Mouse (Mus musculus) cerebellum, adult 11 months (tissue): Measurements from ENCODE around the gene L3mbtl2.
"Not testable (repeated sequence)": the region's sequence is repeated elsewhere in the genome, so short reads cannot be mapped to it uniquely, and the experiment has no call there.

Source experiments
- DNase-seq: peaks from one replicate; pipeline ENCODE4 v3.0.0; 2022

Gene L3mbtl2

DNA sequence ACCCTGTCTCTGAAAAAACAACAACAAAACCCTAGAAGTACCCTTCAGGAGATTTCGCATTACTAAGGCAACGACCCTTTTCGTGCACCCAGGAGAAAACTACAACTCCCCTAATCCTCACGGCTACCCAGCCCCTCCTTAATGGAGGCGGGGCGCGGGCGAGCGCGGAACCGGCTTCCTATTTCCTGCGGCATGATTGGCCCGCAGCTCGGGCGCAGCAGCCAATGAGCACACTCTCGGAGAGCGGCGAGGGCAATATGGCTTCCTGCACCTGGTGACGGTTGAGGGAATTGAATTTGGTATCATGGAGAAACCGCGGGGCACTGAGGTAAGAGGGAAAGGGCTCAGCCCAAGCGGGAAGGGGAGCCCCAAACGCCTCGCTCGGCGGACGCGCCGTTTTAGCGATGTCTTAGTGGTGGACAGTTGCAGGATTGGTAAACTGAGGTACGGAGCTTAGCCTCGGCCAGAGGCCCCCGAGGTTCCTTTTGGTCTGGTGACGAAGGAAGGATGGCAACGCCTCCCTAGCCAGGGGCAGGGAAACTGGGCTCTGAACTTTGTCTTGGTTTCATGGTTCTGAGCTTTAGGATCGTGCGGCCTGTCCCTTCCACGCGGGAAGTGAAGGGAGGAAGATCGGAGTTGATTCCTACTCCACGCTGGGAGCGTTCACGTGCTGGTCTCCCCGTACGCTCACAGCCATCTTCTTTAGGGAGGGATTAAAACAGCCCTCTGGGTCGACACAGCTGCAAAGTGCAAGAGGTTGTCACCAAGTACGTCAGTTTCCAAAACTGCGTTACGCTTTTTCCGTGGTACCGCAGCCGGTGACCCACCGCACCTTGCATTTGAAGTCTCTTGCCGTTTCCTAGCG, at the start of gene L3mbtl2:
TSS of gene L3mbtl2 (plus strand) at position 193 of the 865 bp plus-strand sequence.
- peak; percentile 88 for DNase-seq

DNA sequence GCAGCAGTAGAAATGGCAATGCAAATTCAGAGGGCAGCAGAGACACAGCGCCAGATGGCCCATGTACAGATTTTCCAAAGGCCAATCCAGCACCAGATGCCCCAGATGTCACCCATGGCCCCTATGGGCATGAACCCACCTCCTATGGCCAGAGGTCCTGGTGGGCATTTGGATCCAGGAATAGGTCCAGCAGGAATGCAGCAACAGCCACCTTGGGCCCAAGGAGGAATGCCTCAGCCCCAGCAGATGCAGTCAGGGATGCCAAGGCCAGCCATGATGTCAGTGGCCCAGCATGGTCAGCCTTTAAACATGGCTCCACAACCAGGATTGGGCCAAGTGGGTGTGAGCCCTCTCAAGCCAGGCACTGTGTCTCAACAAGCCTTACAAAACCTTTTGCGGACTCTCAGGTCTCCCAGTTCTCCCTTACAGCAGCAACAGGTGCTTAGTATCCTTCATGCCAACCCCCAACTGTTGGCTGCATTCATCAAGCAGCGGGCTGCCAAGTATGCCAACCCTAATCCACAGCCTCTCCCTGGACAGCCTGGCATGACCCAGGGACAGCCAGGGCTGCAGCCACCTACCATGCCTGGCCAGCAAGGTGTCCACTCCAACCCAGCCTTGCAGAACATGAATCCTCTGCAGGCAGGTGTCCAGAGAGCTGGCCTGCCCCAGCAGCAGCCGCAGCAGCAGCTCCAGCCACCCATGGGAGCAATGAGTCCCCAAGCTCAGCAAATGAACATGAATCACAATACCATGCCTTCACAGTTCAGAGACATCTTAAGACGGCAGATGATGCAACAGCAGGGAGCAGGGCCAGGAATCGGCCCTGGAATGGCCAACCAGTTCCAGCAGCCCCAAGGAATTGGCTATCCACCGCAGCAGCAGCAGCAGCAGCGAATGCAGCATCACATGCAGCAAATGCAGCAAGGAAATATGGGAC, 13.9 kb upstream of the L3mbtl2 start:
- DNase-seq: peak; percentile 55

DNA sequence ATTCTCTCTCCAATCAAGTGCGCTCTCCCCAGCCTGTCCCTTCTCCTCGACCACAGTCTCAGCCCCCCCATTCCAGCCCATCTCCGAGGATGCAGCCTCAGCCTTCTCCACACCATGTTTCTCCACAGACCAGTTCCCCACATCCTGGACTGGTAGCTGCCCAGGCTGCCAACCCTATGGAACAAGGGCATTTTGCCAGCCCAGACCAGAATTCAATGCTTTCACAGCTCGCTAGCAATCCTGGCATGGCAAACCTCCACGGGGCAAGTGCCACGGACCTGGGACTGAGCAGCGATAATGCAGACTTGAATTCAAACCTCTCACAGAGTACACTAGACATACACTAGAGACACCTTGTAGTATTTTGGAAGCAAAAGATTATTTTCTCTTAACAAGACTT, 13.1 kb upstream of the L3mbtl2 start:
- peak; percentile 72 for DNase-seq

DNA sequence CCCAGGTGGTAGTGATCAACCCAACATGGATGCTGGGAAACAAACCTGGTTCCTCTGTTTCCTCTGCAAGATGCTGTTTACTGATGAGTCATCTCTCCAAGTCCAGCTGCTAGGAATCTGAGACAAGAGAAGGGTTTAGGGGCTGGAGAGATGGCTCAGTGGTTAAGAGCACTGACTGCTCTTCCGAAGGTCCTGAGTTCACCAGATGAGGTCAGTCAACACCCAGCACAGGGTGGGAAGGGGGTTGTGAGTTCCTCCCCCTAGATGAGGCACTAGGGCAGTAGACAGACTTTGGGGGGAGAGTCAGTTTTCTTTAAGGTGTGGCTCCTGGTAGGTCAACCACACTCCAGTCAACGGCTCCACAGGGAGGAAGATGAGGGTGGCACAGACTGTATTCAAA, 2.0 kb upstream of the L3mbtl2 start:
- DNase-seq: no peak

DNA sequence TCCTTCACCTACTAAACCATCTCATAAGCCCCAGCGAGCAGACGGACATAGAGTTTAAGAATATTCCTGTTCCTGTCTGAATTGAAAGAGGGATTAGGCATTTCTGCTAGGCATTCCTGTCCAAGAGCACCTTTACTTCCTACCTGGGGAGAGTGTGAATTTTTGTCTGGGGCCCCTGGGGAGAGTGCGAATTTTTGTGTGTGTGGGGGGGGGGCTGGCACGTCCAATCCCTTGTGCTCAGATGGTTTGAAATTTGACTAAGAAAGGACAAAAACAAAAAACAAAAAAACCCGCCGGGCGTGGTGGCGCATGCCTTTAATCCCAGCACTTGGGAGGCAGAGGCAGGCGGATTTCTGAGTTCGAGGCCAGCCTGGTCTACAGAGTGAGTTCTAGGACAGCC, 408 bp upstream of the L3mbtl2 start:
- no peak for DNase-seq

DNA sequence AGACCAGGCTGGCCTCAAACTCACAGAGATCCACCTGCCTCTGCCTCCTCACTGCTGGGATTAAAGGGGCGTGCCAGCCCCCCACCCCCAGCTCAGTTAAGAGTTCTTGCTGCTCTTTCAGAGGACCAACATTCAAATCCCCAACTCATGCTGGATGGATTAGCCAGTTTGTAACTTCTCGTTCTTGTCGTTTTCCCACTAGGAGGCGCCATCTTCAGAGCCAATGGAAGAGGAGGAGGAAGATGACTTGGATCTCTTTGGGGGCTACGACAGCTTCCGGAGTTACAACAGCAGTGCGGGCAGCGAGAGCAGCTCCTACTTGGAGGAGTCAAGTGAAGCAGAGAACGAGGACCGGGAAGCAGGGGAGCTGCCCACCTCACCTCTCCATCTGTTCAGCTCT, 3.3 kb downstream of the L3mbtl2 start:
- DNase-seq: no peak

DNA sequence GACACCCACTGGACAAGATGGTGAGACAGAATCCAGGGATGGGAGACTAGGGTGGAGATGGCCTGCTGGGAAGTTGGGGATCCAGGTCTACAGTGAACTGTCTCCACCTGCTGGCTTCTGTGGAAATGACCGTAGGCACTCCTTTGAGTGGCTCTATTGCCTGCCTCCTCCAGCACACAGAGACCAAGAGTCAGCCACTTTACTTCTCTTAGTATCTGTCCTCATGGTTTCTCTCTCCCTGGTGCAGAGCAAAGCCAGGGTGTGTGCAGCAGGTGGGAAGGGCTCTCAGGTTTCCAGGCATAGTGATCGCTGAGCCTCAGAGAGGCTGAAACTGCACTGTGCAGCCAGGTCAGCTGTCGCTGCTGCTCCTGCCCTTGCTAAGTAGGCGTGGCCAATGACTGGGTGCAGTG, 6.5 kb downstream of the L3mbtl2 start:
- DNase-seq: peak; percentile 20

DNA sequence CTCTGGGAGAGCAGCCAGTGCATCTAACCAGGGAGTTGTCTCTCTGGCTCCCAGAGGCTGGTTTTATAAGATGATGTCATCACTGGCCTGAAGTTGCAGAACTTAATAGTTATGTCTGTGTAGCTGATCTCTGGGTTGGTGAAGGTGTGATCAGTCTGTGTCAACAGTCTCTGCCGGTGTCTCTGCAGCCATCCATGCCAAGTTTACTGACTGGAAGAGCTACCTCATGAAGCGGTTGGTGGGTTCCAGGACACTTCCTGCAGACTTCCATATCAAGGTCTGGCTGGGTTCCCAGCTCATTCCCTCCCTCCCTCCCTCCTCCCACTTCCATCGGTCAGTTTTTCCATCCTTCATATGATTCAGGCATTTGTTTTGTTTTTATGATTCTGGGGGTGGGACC, 12.9 kb downstream of the L3mbtl2 start:
- DNase-seq: no peak

DNA sequence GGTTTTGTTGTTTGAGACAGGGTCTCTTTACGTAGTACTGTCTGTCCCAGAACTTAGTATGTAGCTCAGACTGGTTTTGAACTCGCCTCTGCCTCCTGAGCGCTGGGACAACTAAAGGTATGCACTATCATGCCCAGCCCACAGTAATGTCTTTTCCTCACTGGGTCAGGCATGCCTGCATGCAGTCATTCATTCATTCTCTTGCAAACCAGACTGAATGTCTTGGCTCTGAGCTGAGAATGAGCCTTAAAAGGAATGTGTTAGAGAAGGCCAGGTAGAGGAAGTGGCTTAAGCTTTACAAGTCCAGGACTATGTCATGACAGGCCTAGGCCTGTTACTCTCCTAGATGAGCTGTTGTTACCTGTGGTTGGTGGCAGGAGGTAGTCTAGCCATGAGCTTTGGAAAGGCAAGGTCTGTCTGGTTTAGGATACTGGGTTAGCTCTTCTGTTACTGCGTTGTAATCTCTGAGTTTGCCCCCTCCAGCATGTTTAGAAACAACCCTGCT, 16.7 kb downstream of the L3mbtl2 start:
- DNase-seq: no peak

DNA sequence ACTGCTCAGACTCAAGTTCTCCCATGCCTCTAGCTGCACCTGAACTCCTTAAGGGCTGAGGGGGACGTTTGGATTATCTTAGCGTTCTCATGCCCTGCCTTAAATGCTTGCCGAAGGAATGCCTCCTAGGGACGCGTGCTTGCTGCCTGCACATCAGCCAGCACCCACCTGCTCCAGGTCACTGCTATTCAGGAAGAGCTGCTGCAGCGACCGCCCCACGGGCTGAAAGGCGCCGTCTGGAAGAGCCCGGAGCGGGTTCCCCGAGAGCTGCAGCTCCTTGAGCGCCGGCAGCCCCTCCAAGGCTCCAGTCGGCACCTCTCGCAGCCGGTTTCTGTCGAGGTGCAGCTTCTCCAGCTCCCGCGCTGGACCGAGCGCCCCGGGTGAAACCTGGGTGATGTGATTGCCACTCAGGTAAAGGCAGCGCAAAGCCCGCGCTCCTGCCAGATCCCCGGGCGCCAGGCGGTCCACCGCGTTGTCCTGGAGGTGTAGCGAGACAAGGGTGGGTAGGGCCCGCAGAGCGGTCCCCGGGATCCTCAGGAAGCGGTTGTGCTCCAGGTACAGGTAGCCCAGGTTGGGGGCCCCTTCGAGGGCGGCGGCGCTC, 29.8 kb downstream of the L3mbtl2 start:
- DNase-seq: peak; percentile 23

DNA sequence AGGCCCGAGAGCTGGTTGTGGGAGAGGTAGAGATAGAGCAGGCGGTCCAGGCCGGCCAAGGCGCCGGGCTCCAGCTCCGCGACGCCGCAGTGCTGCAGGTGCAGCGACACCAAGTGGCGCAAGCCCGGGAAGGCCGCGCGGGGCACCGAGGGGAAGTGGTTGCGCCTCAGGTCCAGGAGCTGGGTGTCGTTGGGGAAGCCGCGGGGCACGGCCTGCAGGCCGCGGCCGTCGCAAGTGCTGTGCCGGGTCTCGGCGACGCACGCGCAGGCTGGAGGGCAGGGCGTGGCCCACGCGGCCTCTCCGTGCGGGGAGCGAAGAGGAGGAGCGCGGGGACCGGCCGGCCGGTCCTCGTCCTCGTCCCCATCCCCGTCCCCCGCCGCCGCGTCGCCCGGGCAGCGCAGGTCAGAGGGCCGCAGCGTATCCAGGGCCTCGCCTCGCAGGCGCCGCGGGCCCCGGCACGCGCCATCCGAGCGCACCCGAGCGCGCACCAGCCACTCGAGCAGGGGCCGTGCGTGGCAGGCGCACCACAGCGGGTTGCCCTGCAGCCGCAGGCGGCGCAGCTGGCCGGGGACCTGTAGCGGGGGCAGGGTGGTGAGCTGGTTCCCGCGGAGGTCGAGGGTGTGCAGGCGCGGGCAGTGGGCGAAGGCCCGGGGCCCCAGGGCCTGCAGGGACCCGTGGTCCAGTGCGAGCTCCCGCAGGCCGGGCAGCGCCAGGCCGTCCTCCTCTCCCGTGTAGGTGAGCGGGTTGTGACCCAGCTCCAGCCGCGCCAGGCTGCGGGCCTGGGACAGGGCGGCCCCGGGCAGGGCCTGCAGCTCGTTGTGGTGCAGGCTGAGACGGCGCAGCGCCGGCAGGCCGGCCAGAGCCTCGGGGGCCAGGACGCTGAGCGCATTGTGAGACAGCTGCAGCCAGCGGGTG, 30.5 kb downstream of the L3mbtl2 start:
- DNase-seq: peak; percentile 86

DNA sequence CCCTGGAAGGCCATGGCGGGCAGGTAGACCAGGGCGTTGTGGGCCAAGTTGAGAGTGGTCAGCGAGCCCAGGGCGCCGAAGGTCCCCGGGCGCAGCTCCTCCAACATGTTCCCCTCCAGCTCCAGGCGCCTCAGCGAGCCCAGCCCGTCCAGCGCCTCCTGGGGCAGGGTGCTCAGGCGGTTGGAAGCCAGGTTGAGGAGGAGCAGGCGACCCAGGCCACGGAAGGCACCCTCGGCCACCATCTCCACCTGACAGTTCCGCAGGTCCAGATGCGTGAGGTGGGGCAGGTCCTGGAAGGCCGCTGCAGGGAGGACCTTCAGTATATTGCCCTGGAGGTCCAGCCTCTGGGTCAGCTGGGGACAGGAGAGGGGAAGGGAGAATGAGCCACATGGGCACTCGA, 31.2 kb downstream of the L3mbtl2 start:
- DNase-seq: no peak

DNA sequence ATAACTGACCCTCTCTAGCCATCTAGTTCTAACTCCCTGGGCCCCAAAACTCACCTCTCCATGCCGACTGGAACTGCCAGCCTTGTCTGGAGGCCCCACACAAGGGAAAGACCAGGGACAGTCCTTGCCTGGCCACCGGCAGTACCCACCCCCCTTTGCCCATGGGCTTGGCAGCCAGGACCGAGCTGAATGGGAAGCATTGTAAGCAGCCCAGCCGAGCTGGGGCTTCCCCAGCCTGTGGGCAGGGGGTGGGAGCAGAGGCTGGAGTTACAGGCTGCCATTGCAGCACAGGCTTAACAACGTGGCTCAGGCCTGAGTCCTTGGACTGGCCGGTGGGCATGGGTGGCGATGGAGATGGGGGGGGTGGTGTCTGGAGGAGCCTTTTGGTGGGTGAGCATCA, 33.5 kb downstream of the L3mbtl2 start, which contains the start of gene Chadl:
TSS of gene Chadl (minus strand) at position 113 of the 400 bp plus-strand sequence.
- no peak for DNase-seq

DNA sequence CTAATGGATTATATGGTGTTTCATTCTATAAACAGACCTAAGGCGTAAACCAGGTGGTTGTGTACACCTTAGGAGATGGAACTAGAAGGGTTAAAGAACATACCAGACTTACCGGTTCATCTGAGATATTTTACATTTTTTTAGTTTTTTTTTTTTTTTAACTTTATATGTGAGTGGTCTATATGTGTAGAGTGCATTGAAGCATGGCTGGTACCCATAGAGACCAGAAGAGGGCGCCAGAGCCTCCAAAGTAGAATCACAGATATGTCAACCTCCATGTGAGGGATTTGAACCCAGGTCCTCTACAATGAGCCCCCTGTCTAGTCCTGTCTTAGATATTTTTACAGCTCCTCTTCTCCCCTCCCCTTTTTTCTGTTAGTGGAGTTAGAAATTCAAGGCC, 34.2 kb downstream of the L3mbtl2 start:
- DNase-seq: peak; percentile 29

DNA sequence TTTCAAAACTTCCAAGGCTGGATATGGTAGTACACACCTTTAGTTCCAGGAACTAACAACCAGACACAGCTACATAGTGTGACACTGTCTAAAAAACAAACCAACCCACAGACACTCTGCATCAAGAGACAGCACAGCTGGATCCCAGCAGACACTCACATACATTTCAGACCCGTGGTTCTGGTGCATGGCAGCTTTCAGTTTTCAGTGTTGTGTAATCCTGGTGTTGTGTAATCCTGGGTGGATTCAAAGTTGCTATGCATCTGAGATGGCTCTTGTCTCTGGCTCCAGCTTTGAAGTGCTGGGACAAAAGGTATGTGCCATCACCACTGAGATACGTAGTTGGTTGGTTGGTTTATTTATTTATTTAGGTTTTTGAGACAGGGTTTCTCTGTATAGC, 34.8 kb downstream of the L3mbtl2 start:
- DNase-seq: no peak

DNA sequence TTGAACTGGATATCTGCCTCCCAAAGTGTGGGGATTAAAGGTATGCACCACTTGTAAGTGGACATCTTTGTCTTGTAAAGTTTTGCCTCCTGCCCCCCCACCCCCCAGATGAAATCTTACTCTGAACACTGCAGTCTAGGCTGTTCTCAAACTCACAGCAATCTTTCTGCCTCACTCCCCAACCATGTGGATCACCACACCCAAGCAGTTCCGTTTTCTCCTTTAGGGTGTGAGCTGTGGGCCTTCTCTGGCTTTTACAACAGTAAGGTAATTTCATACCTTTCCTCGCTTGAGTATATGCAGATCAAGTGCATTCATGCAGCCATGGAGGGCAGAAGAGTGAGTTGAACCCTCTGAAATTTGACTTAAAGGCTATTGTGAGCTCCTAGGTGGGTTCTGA, 36.5 kb downstream of the L3mbtl2 start:
- no peak for DNase-seq

DNA sequence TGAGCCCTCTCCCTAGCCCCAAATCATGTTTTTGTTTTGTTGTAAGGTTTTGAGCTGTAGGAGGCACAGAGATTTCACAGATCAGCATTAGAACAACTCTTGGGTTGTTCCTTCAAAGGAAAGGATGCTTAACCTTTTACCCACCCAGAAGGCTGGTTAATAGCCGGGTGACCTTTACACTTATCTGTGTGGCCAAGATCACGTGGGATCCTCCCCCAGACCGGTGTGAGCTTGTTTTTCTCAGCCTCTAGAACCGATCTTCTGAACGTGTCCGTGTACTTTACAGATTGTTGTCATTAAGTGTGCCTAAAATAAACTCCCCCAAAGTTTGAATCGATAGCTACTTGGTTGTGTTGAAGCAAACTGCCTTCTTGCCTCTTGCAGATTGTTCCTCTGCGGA, 36.9 kb downstream of the L3mbtl2 start:
- DNase-seq: no peak

DNA sequence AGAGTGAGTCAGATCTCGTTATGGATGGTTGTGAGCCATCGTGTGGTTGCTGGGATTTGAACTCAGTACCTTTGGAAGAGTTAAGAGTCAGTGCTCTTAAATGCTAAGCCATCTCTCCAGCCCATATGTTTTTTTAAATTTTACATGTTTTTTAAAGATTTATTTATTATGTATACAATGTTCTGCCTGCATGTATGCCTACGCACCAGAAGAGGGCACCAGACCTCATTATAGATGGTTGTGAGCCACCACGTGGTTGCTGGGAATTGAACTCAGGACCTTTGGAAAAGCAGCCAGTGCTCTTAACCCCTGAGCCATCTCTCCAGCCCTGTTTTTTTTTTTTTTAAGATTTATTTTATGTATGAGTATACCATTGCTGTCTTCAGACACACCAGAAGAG, 37.7 kb downstream of the L3mbtl2 start:
- DNase-seq: not testable (repeated sequence)

DNA sequence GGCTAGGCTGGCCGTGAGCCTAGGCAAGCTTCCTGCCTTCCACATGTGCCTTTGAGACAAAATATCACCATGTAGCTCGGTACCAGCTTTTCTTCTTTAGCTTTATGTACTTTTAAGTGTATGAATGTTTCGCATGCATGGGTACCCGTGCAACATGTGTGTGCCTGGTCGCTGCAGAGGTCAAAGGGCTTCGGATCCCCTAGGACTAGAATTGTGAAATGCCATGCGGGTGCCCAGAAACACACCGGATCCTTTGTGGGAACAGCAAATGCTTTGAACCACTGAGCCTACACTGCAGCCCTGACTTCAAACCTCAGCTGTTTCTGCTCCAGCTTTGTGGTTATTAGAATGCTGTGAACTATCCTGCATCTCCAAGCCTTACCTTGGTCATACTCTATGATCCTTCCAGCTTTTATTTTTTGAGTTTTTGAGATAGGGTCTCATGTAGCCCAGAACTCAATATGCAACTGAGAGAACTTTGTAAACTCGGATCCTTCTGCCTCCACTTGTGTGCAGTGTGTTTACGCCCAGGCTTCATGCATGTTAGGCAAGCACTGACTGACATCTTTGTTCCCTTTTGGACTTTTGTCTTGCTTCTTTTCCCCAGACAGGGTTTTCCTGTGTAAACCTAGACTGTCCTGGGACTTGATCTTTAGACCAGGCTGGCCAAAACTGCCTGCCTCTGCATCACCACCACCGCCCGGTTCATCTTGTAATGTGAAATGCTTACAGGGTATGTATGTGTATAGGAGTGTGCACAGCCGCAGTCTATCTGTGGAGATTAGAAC, 38.8 kb downstream of the L3mbtl2 start:
- no peak for DNase-seq

DNA sequence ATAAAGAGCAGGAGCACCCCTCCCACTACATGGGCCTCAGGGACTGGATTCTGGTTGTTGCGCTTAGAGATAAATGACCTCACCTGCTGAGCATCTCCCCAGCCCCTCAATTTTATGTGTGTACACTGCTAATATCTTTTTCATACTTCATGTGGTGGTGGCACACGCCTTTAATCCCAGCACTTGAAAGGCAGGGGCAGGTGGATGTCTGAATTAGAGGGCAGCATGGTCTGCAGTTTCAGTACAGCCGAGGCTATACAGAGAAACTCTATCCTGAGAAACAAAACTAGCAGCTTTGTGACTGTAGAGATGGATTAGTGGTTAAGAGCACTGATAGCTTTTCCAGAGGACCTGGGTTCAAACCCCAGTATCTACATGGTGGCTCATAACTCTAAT, 39.4 kb downstream of the L3mbtl2 start:
- DNase-seq: no peak

DNA sequence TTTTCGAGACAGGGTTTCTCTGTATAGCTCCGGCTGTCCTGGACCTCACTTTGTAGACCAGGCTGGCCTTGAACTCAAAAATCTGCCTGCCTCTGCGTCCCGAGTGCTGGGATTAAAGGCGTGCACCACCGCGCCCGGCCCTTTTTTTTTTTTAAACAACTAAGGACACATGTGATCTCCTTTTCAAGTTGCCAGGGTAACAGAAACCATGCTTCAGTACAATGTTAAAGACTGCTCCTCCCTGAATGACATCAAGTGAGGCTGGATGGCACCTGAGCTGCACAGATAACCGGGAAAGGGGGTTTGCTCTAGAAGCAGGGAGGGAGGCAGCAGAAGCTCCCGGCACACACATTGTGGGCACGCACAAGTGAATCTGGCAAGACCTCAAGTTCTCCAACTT, 45.3 kb downstream of the L3mbtl2 start:
- no peak for DNase-seq
